Mouse (Mus musculus): ENCODE measurements around the gene Nudt7. TPM values are rescaled to one million over a fixed set of nuclear protein-coding genes. Genes with fewer than 3 reads are reported as not detected.

Nudt7 gene
- total RNA-seq, 4 experiments from 2014 or later: 5.8 to 6.3 (median 6.1) TPM

DNA sequence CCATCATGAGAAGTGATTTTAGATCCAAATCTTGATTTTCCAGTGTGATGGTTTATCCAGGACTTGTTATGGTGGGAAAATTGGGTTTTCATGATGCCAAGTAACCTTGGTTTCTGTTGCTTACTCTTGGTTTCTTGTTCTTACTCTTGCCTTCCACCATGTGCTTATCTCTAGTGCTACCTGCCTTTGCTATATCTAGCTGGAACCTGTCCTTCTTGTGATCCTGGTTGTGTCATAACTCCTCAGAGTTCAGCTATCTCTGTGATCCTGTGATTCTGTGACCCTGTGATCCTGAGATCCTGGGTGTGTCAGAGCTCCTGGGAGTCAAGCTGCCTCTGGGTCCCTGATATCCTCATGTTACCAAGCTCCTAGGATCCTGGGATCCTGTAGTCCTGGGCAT lies 8.8 kb downstream of the Nudt7 start:
- no peak for DNase-seq (ENCODE audit: low spot score in 2 of 2)

GRCm38 (mm10) chr8:114143645-114144290 lies 10.4 kb downstream of the Nudt7 start:
- no peak for DNase-seq (ENCODE audit: low spot score in 2 of 2)

DNA sequence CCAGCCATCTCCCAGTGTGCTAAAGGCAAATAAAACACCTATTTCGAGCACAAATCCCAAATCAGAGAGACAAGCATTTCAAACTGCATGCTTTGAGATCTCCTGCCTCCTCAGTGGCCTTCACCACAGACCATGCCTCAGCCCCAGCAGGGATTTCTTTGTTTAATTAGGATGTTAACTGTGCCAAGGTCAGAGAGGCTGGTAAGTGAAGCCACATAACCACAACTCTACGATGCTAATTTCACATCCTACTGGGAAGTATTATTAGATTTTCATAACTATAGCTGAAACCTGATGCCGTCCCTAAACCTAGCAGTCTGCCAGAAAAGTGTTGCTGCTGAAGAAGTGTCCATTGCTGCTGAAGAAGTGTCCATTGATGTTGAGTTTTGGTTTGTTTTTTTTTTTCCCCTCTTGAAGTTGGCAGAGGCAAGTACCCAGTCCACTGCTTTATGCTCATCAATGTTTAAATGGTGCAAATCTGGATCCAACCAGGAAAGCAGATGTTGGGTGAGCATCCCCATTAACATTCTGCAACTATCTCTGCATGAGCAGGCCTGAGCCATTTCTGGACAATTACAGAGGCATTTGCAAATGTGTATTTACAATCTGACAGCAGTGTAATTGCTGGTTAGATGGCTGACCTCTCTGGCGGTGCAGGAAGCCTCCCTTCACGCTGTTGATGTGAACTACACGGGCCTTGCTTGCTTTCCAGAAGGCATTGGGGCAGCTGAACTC lies 20.1 kb downstream of the Nudt7 start:
- no peak for DNase-seq (ENCODE audit: low spot score in 2 of 2)

DNA sequence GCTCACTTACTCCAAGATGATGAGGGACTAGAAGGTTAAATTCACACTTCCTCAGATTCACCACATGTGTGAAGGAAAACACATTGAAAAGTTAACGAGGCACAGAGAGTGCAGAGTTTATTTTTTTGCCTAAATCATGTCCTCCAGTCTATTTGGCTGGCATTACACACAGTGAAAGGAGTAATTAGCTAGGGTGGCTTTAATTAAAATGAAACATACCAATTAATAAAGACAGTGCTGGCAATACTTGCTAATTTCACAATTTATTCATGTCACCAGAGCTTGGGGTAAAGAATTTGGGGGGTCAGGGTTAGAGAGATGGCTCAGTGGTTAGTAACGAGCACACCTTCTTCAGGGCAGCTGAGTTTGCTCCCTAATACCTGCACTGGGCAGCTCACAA lies 25.2 kb downstream of the Nudt7 start:
- DNase-seq (ENCODE audit: low spot score in 2 of 2): no peak

- DNase-seq (ENCODE audit: low spot score in 2 of 2): no peak
These were observed 26.3 kb downstream of the Nudt7 start for GRCm38 (mm10) chr8:114159666-114160065.

- no peak for DNase-seq (ENCODE audit: low spot score in 2 of 2)
These were observed 30.5 kb downstream of the Nudt7 start for GRCm38 (mm10) chr8:114163871-114164270.

- no peak for DNase-seq (ENCODE audit: low spot score in 2 of 2)
These were observed 31.2 kb downstream of the Nudt7 start for GRCm38 (mm10) chr8:114164444-114165096.

GRCm38 (mm10) chr8:114165741-114166140 lies 32.4 kb downstream of the Nudt7 start:
- no peak for DNase-seq (ENCODE audit: low spot score in 2 of 2)

GRCm38 (mm10) chr8:114176721-114177120 lies 43.4 kb downstream of the Nudt7 start:
- DNase-seq (ENCODE audit: low spot score in 2 of 2): no peak

- no peak for DNase-seq (ENCODE audit: low spot score in 2 of 2)
These were observed 60.0 kb downstream of the Nudt7 start for GRCm38 (mm10) chr8:114193334-114193733.

GRCm38 (mm10) chr8:114198990-114199389 lies 65.6 kb downstream of the Nudt7 start:
- no peak for DNase-seq (ENCODE audit: low spot score in 2 of 2)

Other genes with a start within 250 kb of the Nudt7 start
- 10 to 100 TPM; 44.4 to 61.3 (median 51.1) TPM for gene Vat1l, start 72.1 kb downstream of the Nudt7 start, total RNA-seq (2022)